Mouse (Mus musculus): ENCODE data around the gene Olfr99. TPM values are rescaled to one million over a fixed set of nuclear protein-coding genes. Genes with fewer than 3 reads are reported as not detected.

Olfr99 gene
- polyA plus RNA-seq (2012; rRNA removed) = not detected in 2 replicates

DNA sequence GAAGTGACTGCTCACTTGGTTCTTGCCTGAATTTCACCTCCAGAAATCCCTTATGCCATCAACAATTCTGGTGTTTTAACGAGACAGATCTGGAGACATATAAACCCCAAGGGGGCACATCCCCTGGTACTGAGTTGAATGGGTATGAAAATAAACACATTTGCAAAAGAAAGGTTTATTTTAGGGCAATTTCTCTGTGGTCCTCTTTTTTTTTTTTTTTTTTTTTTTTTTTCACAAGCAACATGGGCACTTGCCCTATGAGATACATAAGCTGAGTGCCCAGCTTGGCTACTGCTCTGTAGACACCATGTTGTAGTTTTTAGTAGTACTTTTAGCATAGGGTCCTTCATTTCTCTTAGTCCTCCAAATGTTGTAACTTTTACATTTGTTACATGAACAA, at the start of gene Olfr99:
Gene Olfr99, minus strand, starts transcription at position 101 of the 400 bp plus-strand sequence.

DNA sequence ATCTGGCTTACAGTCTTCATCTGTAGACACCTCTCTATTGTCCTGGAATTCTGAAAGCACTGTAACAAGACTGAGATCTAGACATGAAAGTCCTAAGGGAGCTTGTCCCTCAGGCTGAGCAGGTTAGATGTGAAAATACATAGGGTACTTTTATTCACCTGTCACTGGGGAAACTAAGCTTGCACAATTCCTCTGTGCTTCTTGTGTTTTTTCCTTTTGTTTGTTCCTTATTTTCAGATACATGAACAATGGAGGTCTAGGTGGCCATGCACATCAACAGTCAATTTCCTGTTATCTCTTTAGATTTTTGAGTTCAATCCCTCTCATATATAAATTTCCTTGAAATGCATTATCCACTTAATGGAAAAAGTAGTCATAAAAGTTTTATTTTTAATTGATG, 33.7 kb upstream of the Olfr99 start, which contains the start of gene Olfr102:
Gene Olfr102, minus strand, starts transcription at position 101 of the 400 bp plus-strand sequence.

DNA sequence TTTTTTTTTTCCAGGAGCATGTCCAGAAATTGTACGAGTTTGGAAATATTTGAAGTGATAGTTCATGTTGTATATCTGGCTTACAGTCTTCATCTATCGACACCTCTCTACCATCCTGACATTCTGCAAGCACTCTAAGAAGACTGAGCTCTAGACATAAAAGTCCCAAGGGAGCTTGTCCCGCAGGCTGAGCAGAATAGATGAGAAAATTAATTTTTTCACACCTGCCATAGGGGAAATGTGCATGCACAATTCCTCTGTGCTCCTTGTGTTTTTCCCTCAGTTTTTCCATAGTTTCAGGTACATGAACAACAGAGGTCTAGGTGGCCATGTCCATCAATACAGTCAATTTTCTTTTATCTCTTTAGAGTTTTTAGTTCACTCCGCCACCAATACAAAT, 21.0 kb upstream of the Olfr99 start, which contains the start of gene Olfr101:
Gene Olfr101, minus strand, starts transcription at position 101 of the 400 bp plus-strand sequence.

DNA sequence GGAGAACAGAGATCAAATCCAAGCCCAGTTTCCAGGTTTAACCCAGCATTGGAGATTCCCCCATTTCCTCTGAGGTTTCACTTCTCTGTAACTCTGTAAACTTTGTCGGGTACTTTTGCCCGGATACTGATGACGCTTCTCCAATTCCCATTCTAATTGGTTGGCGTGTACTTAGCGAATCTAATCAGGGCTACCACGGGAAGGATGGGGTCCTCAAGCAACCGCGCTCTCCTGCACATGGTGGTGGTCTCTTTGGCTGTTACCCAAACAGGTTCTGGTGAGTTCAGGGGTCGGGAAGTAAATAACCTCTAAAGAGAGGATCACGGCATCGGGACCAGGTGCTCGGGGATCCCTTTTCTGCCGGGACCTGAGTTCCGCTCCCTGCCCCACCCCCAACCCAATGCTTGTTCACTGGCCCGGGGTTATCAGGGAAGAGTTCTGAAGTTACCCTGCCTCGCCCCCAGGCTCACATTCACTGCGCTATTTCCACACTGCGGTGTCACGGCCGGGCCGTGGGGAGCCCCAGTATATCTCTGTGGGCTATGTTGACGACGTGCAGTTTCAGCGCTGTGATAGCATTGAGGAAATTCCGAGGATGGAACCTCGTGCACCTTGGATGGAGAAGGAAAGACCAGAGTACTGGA, 13.1 kb downstream of the Olfr99 start, which contains the start of gene H2-M3:
Gene H2-M3, plus strand, starts transcription at position 163 of the 644 bp plus-strand sequence.

DNA sequence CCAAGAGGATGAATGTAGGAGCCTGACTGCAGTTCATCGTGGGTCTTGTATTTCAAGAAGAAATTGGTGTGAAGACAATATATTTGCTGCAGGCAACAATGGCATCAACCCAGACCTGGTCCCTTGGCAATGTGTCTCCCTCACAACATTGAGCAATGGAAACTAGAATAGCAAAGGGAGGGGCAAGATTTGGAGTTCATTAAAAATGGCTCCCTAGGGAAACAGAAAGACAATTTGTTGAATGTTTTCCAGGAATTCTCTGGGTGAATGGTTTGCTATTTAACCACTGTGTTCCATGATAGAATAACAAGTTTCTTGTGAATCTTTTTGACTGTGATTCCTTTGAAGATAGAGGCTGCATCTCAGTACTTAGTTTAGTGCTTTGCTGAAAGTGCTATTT, 19.6 kb downstream of the Olfr99 start, which contains the start of gene Olfr98:
Gene Olfr98, minus strand, starts transcription at position 124 of the 400 bp plus-strand sequence.

DNA sequence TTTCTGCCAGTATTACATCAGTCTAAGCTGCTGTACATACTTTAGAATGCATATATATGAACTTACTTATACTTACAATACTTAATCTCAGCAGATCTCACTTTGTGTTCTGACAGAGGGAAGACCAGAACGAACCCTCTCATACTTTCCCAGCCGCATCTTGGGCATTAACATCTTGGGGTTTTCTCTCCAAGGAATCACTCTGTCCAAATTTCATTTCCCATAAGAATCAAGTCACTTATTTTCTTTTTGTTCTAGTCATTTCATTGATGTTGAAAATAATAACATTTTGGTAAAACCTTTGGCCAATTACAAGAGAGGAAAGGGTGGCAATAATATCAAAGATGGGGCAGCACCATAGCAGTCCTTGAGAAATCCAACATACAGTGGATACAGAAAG, 46.0 kb downstream of the Olfr99 start, which contains the start of gene Olfr97:
Gene Olfr97, minus strand, starts transcription at position 101 of the 400 bp plus-strand sequence.

Other genes with a start within 250 kb of the Olfr99 start
- gene Gabbr1, start 237.5 kb downstream of the Olfr99 start, polyA plus RNA-seq (2012; rRNA removed) = 279 and 285 TPM in 2 replicates
- gene Olfr90, start 195.0 kb downstream of the Olfr99 start, polyA plus RNA-seq (2012; rRNA removed) = not detected in 2 replicates
- gene Olfr91, start 185.2 kb downstream of the Olfr99 start, polyA plus RNA-seq (2012; rRNA removed) = not detected in 2 replicates
- not detected in 2 replicates for gene Olfr92, start 163.4 kb downstream of the Olfr99 start, polyA plus RNA-seq (2012; rRNA removed)
- gene Olfr93, start 122.0 kb downstream of the Olfr99 start, polyA plus RNA-seq (2012; rRNA removed) = not detected in 2 replicates
- gene Ubd, start 89.6 kb downstream of the Olfr99 start, polyA plus RNA-seq (2012; rRNA removed) = not detected in 2 replicates
- not detected in 2 replicates for gene Olfr94, start 82.5 kb downstream of the Olfr99 start, polyA plus RNA-seq (2012; rRNA removed)
- gene Olfr95, start 70.3 kb downstream of the Olfr99 start, polyA plus RNA-seq (2012; rRNA removed) = 0.03 and 0.04 TPM in 2 replicates
- gene Olfr96, start 63.3 kb downstream of the Olfr99 start, polyA plus RNA-seq (2012; rRNA removed) = not detected in 2 replicates
- not detected in 2 replicates for gene Olfr97, start 46.1 kb downstream of the Olfr99 start, polyA plus RNA-seq (2012; rRNA removed)
- gene Olfr98, start 19.7 kb downstream of the Olfr99 start, polyA plus RNA-seq (2012; rRNA removed) = not detected in 2 replicates
- 0.83 and 0.98 TPM in 2 replicates for gene H2-M3, start 13.2 kb downstream of the Olfr99 start, polyA plus RNA-seq (2012; rRNA removed)
- gene Olfr101, start 20.9 kb upstream of the Olfr99 start, polyA plus RNA-seq (2012; rRNA removed) = not detected in 2 replicates
- gene Olfr102, start 33.6 kb upstream of the Olfr99 start, polyA plus RNA-seq (2012; rRNA removed) = not detected in 2 replicates
- gene Olfr103, start 56.2 kb upstream of the Olfr99 start, polyA plus RNA-seq (2012; rRNA removed) = not detected in 2 replicates
- gene Olfr104-ps, start 76.1 kb upstream of the Olfr99 start, polyA plus RNA-seq (2012; rRNA removed) = not detected in 2 replicates
- gene Olfr105-ps, start 95.6 kb upstream of the Olfr99 start, polyA plus RNA-seq (2012; rRNA removed) = not detected in 2 replicates
- gene Olfr106-ps, start 106.9 kb upstream of the Olfr99 start, polyA plus RNA-seq (2012; rRNA removed) = not detected in 2 replicates
- not detected in 2 replicates for gene Olfr107, start 115.8 kb upstream of the Olfr99 start, polyA plus RNA-seq (2012; rRNA removed)
- gene Olfr108, start 162.0 kb upstream of the Olfr99 start, polyA plus RNA-seq (2012; rRNA removed) = not detected in 2 replicates
- gene Olfr109, start 175.5 kb upstream of the Olfr99 start, polyA plus RNA-seq (2012; rRNA removed) = not detected in 2 replicates
- gene H2-M2, start 200.1 kb upstream of the Olfr99 start, polyA plus RNA-seq (2012; rRNA removed) = not detected in 2 replicates
- 0.03 TPM in 1 of 2 replicates, not detected in the other for gene Olfr110, start 209.0 kb upstream of the Olfr99 start, polyA plus RNA-seq (2012; rRNA removed)
- gene Olfr111, start 224.6 kb upstream of the Olfr99 start, polyA plus RNA-seq (2012; rRNA removed) = 0.04 and 0.05 TPM in 2 replicates

Measured in central nervous system, embryonic 18 days (tissue).